Mouse (Mus musculus): ENCODE data around the gene Fam83g.

DNA sequence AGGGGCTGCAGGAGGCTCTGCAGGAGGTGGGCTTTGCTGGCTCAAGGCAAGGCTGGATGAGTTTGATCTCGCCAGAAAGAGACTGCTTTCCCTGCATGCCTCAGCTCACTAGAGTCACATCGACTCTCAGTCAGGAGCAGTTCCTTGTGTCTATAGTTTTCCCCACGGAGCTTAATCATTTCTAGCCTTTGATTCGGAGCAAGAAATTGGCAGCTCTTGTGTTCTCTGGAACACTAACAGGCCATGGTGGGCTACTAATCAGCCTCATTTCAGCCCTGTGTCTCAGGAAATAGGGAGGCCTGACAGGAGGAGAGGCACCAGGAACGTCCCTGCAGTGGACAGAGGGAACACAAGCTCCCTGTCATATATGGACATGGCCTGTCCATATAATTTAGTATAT lies 34.1 kb downstream of the Fam83g start:
- TF ChIP-seq CTCF (IDR thresholded peaks at IDR 0.05; ENCODE audit: control insufficient read depth, insufficient read depth, insufficient read length): no peak
- no peak for TF ChIP-seq CEBPB (IDR thresholded peaks at IDR 0.05; ENCODE audit: low read depth)
- no peak for TF ChIP-seq USF1 (IDR thresholded peaks at IDR 0.05; ENCODE audit: low read depth)
- TF ChIP-seq MAX (IDR thresholded peaks at IDR 0.05): no peak
- no peak for TF ChIP-seq MYOG (IDR thresholded peaks at IDR 0.05; ENCODE audit: control insufficient read depth, extremely low read depth, insufficient read length)

Measured in C2C12 (cell line).